Mouse (Mus musculus): ENCODE results near the gene Kcna7.

Kcna7 gene

DNA sequence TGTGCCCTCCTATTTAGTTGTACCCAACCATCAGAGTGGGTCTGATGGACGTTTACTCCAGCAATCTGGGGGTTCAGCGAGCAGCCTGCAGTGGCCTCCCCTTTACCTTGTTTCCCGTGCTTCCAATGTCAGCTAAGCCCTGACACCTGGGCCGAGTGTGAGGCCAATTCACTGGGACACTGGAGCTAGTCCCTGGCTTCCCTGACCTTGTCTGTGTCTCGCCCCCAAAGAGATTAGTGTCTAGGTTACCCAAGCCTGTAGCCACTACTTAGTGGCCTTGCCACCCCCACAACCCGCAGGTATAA, 15.1 kb downstream of the Kcna7 start, which contains the start of gene Lhb:
Lhb (plus strand) TSS at position 206 of the 305 bp plus-strand sequence.
- no peak for DNase-seq (ENCODE audit: low read depth, low spot score)

DNA sequence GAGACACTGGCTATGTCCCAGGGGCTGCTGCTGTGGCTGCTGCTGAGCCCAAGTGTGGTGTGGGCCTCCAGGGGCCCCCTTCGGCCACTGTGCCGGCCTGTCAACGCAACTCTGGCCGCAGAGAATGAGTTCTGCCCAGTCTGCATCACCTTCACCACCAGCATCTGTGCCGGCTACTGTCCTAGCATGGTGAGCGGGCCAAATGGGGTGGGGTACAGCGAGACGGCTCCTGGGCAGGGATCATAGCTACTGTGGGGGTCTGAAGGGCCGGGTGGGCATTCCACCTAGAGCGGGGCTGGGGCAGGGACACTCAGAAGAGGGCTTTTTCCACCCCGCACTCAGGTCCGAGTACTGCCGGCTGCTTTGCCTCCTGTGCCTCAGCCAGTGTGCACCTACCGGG, 15.7 kb downstream of the Kcna7 start:
- DNase-seq (ENCODE audit: low read depth, low spot score): no peak

GRCm38 (mm10) chr7:45426556-45426955, 21.1 kb downstream of the Kcna7 start:
- DNase-seq (ENCODE audit: low read depth, low spot score): no peak

DNA sequence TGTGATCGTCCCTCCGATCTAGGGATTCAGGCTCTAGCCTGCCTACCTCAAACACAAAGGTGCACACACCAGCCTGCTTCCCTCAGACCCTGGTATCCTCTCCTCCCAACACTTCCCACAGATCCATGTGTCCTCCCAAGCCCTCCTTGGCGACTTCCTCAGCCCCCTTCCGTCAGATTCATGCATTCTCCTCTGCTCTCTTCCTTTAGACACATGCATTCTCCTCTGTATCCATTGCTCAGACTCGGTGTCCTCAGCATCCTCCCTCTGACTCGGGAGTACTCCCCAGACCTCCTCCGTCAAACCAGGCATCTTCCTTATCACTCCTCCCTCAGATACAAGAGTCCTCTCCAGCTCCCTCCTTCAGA, 28.4 kb downstream of the Kcna7 start:
- no peak for DNase-seq (ENCODE audit: low read depth, low spot score)

- peak; percentile 100 for DNase-seq (ENCODE audit: low read depth, low spot score)
These were observed 29.0 kb downstream of the Kcna7 start, which contains the start of gene Gys1 for GRCm38 (mm10) chr7:45434203-45435015. Gene Gys1, plus strand, starts transcription at chr7:45434844.

GRCm38 (mm10) chr7:45435038-45435437, 29.6 kb downstream of the Kcna7 start:
- DNase-seq (ENCODE audit: low read depth, low spot score): no peak

DNA sequence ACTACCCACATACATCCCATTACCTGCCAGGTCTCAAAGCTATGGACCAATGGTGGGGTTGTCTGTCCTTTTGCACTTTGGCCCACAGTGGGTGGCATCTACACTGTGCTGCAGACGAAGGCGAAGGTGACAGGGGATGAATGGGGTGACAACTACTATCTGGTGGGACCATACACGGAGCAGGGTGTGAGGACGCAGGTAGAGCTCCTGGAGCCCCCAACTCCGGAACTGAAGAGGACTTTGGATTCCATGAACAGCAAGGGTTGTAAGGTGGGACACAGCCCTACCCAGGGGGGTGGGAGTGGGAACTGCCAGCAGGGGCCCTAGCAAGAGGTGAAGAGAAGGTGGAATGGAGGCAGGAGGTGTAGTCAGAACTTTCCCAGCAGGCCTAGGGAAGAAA, 31.0 kb downstream of the Kcna7 start:
- DNase-seq (ENCODE audit: low read depth, low spot score): no peak

- no peak for DNase-seq (ENCODE audit: low read depth, low spot score)
These were observed 31.6 kb downstream of the Kcna7 start for GRCm38 (mm10) chr7:45437046-45437445.

DNA sequence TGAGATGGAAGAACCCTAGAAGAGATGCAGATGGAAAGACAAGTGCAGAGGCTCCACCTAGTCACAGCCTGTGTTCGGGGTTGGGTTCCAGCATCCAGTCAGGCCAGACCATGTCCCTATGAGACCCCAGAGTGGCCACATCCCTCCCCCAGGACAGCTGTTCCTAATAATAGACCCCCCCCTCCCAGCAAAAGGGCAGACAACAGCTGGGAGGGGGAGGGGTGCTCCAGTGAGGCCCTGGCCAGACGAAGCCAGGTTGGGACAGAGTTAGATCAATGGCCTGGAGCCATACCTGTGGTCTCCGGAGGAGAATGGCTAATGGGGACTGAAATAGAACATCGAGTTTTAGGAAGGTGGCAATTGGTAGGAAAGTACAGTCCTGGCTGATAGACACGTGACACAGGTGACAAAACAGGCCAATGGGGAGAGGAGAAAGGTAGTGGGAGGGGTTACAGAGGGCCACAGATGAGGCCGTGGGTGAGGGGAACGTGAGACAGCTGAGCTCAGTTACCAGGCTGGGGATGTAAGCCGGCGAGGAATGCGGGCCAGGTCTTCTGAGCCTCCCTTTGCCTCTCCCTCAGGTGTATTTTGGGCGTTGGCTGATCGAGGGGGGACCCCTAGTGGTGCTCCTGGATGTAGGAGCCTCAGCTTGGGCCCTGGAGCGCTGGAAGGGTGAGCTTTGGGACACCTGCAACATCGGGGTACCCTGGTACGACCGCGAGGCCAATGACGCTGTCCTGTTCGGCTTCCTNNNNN, 32.2 kb downstream of the Kcna7 start, which contains the start of gene Ruvbl2:
Ruvbl2 (minus strand) TSS at position 576 of the 756 bp plus-strand sequence.
- DNase-seq (ENCODE audit: low read depth, low spot score): no peak

DNA sequence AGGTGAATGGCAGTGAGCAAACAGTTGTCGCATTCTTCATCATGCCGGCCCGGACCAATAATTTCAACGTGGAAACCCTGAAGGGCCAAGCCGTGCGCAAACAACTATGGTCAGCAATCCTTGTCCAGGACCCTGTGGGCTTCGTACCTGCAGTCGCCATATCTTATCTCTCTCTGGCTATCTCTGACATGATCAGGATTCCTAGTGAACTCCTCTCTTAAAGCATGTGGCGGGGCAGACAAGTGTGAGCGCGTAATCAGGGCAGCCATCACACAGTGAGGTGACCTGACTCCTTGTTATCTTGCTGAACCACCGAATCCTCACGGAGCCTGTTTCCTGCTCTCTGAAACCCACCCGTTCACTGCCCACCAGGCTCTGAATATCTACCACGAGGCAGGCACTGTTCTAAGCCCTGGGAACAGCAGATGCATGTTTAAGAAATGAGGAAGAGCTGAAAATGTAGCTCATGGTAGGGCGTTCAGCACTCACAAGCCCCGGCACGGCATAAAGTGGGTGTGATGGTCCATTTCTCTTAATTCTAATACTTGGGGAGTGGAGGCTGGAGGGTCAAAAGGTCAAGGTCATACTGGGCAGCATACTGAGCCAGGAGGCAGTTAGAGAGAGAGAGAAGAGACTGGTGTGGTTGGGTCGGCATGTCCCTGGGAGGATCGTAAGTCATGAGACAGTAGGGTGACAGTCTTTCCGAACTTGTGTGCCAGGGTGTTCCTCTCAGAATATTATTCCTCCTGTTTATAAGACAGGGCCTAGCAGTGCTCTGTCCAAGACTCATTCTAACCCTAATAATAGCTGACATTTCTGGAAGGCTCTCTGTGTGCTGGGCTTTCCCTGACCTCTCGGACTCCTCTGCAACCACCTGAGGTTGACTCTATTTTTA, 38.3 kb downstream of the Kcna7 start:
- DNase-seq (ENCODE audit: low read depth, low spot score): no peak

DNA sequence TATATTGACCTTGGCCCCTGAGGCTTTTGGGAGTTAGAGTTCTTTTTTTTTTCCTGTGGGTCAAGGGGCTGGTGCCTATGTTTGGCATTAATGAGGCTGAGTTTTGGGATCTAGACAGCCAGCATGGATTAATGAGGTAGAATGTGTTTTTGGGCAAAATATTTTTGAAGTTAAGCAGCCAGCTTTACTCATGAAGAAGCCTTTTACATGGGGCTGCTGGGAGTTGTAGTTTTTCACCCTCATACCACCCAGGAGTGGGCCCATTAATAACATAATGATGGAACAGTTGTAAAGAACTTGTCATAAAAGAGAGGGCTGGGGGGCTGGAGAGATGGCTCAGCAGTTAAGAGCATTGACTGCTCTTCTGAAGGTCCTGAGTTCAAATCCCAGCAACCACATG, 41.1 kb downstream of the Kcna7 start:
- no peak for DNase-seq (ENCODE audit: low read depth, low spot score)

GRCm38 (mm10) chr7:45447325-45447990, 42.0 kb downstream of the Kcna7 start:
- no peak for DNase-seq (ENCODE audit: low read depth, low spot score)

- DNase-seq (ENCODE audit: low read depth, low spot score): no peak
These were observed 44.5 kb downstream of the Kcna7 start for GRCm38 (mm10) chr7:45449974-45450373.

DNA sequence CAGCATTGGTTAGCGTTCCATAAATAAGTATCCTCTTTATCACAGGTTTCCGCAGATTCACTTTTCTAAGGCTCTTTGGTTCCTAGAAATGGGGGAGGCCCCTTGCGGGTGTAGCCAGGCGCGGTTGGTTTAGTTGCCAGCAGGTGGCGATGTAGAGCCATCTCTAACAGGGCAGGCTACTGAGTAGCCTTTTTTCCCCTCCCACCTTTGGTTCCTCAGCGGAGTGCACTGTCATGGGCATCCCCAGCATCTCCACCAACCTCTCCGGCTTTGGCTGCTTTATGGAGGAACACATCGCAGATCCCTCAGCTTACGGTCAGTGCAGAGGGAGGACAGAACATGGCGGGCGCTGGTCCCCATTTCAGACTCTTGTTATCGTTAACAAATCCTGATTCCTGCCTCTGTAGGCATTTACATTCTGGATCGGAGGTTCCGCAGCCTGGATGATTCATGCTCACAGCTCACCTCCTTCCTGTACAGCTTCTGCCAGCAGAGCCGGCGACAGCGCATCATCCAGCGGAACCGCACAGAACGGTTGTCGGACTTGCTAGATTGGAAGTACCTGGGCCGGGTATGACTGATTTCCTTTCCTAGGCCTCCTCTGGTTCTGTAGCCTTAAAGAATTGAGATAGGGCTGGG, 46.0 kb downstream of the Kcna7 start:
- peak; percentile 89 for DNase-seq (ENCODE audit: low read depth, low spot score)

GRCm38 (mm10) chr7:45454971-45455370, 49.5 kb downstream of the Kcna7 start:
- DNase-seq (ENCODE audit: low read depth, low spot score): no peak

DNA sequence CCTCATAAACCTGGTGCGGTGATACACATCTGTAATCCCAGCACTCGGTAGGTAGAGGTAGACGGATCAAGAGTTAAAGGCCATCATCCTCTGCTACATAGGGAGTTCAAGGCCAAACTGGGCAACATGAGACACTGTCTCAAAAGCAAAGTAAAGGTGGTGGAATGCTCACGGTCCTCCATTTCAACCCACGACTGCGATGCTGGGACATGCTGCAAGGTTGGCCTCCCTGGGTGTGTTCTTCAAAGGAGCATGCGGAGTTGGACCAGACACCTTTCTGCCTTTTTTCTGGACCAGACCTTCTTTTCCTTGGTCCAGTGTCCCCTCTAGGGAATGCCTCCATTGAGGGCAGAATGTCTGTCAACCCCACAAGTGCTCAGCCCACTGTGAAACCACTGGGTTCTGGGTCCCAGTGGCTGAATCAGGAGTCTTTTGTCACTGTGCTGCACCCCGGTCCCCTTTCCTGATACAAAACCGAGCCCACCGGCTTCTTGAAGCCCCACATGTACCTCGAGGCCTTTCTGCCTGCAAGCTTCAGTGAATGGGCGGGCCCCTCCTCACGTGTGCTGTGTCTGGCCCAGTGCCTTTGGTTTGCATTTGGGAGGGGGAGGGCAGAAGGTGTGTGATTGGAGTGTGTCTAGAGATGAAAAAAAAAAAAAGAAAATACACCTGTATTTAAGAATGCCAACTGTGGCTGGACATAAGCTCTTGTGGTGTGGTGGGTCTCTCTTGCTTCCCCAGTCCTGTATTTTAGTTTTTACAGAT, 50.7 kb downstream of the Kcna7 start:
- DNase-seq (ENCODE audit: low read depth, low spot score): no peak

GRCm38 (mm10) chr7:45456721-45457203, 51.3 kb downstream of the Kcna7 start:
- no peak for DNase-seq (ENCODE audit: low read depth, low spot score)

DNA sequence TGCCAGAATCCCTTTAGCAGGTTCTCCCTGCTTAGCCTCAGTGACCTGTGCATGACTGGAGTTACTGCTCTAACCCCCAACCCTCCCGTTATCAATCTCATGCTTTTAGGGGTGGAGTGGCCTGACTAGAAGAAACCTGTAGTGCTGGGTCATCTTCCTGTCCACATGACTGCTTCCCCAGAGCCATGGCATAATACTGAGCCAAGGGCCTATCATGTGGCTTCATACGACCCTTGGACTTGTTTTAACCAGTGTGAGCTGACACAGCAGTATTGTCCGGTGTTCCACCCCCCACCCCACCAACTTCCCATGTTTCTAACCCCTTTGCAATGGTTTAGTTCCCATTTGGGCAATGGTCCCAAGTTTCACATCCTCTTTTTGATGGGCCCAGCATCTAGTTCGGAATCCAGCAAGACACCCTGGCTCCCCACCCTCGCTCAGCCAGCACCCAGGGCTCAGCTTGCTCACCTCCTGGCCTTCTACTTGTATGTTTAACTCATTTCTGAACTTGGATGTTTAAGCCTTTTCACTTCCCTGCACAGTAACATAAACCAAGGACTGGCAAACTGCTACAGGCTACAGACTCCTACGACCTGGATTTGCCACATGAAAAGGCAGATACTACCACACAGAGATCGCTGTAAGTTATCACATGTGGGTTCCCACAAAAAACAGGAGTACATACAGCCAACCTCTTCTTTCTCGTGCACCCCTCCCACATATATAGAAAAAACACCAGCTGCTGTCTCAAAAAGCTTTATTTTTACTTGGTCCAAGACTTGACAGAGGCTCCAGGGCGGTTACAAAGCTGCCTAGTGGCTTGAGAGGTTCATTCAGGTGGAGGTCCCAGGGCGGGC, 52.0 kb downstream of the Kcna7 start:
- no peak for DNase-seq (ENCODE audit: low read depth, low spot score)

Data from mesoderm, embryonic 11.5 days (tissue).